Mouse (Mus musculus) embryo, embryonic 10.5 days (tissue): ENCODE data around the gene Cyp21a1.
A peak's percentile ranks its signal among the peaks of the same experiment; 100 is the strongest.
"Not testable (repeated sequence)": the region's sequence is repeated elsewhere in the genome, so short reads cannot be mapped to it uniquely, and the experiment has no call there.

ENCODE experiments used
- DNase-seq: peaks from one replicate; pipeline ENCODE4 v3.0.0-alpha.2; 2015; ENCODE audit warnings: low spot score

Cyp21a1 gene

GRCm38 (mm10) chr17:34804301-34804700 lies at the start of gene Cyp21a1:
TSS of gene Cyp21a1 (minus strand) at chr17:34804561.
- not testable (repeated sequence) for DNase-seq

GRCm38 (mm10) chr17:34853511-34853910 lies 49.1 kb upstream of the Cyp21a1 start:
- no peak for DNase-seq

- DNase-seq = no peak
Measured at GRCm38 (mm10) chr17:34850517-34851125, 46.3 kb upstream of the Cyp21a1 start.

- DNase-seq = peak; percentile 98
Measured at GRCm38 (mm10) chr17:34849722-34850516, 45.6 kb upstream of the Cyp21a1 start, which contains the start of the genes Skiv2l and Nelfe. TSS of gene Skiv2l (minus strand) at chr17:34850210. TSS of gene Nelfe (plus strand) at chr17:34850391.

- no peak for DNase-seq
Measured at GRCm38 (mm10) chr17:34847615-34848014, 43.3 kb upstream of the Cyp21a1 start.

- no peak for DNase-seq
Measured at GRCm38 (mm10) chr17:34847192-34847591, 42.8 kb upstream of the Cyp21a1 start.

GRCm38 (mm10) chr17:34844884-34845283 lies 40.5 kb upstream of the Cyp21a1 start:
- no peak for DNase-seq

- no peak for DNase-seq
Measured at GRCm38 (mm10) chr17:34840736-34841307, 36.5 kb upstream of the Cyp21a1 start.

- DNase-seq = no peak
Measured at GRCm38 (mm10) chr17:34838785-34839184, 34.4 kb upstream of the Cyp21a1 start.

- no peak for DNase-seq
Measured at GRCm38 (mm10) chr17:34837464-34838324, 33.3 kb upstream of the Cyp21a1 start.

GRCm38 (mm10) chr17:34836856-34837221 lies 32.5 kb upstream of the Cyp21a1 start, which contains the start of the genes Stk19 and Dxo:
TSS of gene Stk19 (minus strand) at chr17:34836945.
TSS of gene Dxo (plus strand) at chr17:34837019.
- DNase-seq = peak; percentile 98

- no peak for DNase-seq
Measured at GRCm38 (mm10) chr17:34836155-34836855, 31.9 kb upstream of the Cyp21a1 start.

- DNase-seq = not testable (repeated sequence)
Measured at GRCm38 (mm10) chr17:34830776-34831175, 26.4 kb upstream of the Cyp21a1 start.

GRCm38 (mm10) chr17:34814818-34815370 lies 10.5 kb upstream of the Cyp21a1 start:
- no peak for DNase-seq

GRCm38 (mm10) chr17:34813747-34814146 lies 9.4 kb upstream of the Cyp21a1 start:
- DNase-seq = peak; percentile 5

GRCm38 (mm10) chr17:34811275-34811674 lies 6.9 kb upstream of the Cyp21a1 start:
- no peak for DNase-seq

GRCm38 (mm10) chr17:34810811-34811210 lies 6.5 kb upstream of the Cyp21a1 start:
- DNase-seq = not testable (repeated sequence)

- DNase-seq = not testable (repeated sequence)
Measured at GRCm38 (mm10) chr17:34810411-34810810, 6.0 kb upstream of the Cyp21a1 start.

- no peak for DNase-seq
Measured at GRCm38 (mm10) chr17:34808599-34809205, 4.3 kb upstream of the Cyp21a1 start.

GRCm38 (mm10) chr17:34807176-34807575 lies 2.8 kb upstream of the Cyp21a1 start:
- no peak for DNase-seq
